Mouse (Mus musculus): Measurements from ENCODE around the gene Pkn3. TPM values are rescaled to one million over a fixed set of nuclear protein-coding genes. Genes with fewer than 3 reads are reported as not detected.
"Not testable (repeated sequence)": the region's sequence is repeated elsewhere in the genome, so short reads cannot be mapped to it uniquely, and the experiment has no call there.

Gene Pkn3
- total RNA-seq, 2 experiments from 2014 or later = 1.1 to 2.9 TPM

DNA sequence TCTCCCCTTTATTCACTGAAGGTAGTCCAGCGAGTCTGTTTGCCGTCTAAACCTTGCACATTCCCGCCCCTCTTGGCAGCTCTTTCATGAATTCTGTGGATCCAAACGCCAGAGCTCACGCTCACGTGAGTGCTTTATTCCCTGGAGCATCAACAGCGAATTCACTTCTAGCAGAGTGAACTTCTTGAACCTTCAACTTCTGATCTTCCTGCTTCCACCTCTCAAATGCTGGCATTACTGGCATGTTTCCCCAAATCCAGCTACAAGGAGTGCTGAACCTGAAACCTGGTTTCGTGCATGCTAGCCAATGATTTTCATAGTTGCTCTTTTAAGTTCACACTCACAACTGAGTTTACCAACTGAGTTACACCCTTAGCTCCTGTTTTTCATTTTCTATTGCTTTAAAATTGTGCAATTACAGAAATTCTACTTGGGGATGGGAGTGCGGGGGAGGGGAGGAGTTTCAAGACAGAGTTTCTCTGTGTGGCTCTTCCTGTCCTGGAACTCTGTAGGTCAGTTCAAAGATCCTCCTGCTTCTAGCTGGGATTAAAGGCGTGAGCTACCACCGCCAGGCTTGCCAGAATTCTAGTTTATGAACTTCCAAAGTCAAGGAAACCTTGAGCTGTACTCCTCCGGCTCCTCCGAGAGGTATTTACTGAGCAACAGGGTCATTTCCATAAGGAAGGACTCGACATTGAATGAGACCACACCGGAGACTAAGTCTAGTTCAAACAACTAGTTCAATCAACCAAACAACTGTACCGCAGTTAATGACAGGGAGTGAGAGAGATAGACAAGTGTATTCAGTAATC lies 55.5 kb downstream of the Pkn3 start:
- intact Hi-C loops (cut with DNase I) = no loop called here
- DNase-seq (ENCODE audit: low spot score in 2 of 2) = no peak

GRCm38 (mm10) chr2:30133613-30134377 lies 56.3 kb downstream of the Pkn3 start, which contains the start of gene Tbc1d13:
Gene Tbc1d13, plus strand, starts transcription at chr2:30133746.
- intact Hi-C loops (cut with DNase I) = no loop called here
- peak; percentile 98 to 99 for DNase-seq (ENCODE audit: low spot score in 2 of 2)

GRCm38 (mm10) chr2:30134378-30134711 lies 56.9 kb downstream of the Pkn3 start:
- intact Hi-C loops (cut with DNase I) = no loop called here
- no peak for DNase-seq (ENCODE audit: low spot score in 2 of 2)

GRCm38 (mm10) chr2:30134928-30135620 lies 57.6 kb downstream of the Pkn3 start:
- intact Hi-C loops (cut with DNase I) = no loop called here
- DNase-seq (ENCODE audit: low spot score in 2 of 2) = no peak

DNA sequence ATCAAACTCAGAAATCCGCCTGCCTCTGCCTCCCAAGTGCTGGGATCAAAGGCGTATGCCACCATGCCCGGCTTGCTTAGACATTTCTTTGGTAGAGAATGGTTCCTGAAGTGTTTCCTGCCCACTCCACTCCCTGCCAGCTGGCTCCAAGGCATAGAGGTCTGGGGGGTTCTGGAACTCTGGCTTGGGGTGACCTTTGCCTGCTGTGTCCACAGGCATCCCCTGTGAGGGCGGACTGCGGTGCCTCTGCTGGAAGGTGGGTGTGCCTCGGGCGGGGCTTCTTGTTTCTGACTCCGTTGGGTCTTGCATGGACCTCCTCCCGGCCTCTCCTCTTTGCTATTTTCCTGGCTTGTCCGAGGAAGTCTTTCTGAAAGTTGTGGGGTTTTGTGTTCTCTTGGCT lies 59.0 kb downstream of the Pkn3 start:
- no peak for DNase-seq (ENCODE audit: low spot score in 2 of 2)
- intact Hi-C loops (cut with DNase I) = no loop called here

GRCm38 (mm10) chr2:30140021-30140420 lies 62.5 kb downstream of the Pkn3 start:
- DNase-seq (ENCODE audit: low spot score in 2 of 2); intact Hi-C loops (cut with DNase I): not testable (repeated sequence)

Other genes with a start within 250 kb of the Pkn3 start
- 1 to 10 TPM; 5.8 to 10.0 TPM for gene Cercam, start 208.5 kb upstream of the Pkn3 start, total RNA-seq (2021)
- gene Odf2, start 188.5 kb upstream of the Pkn3 start, total RNA-seq (2021) = 100 to 1,000 TPM in 1 of 2 experiments, 10 to 100 TPM in 1; 71.9 to 116 TPM
- 10 to 100 TPM; 42.7 to 49.0 TPM for gene Gle1, start 142.3 kb upstream of the Pkn3 start, total RNA-seq (2021)
- 100 to 1,000 TPM; 880 to 891 TPM for gene Sptan1, start 112.1 kb upstream of the Pkn3 start, total RNA-seq (2021)
- gene Wdr34, start 28.8 kb upstream of the Pkn3 start, total RNA-seq (2021) = 10 to 100 TPM; 38.6 to 40.8 TPM
- gene Set, start 20.3 kb upstream of the Pkn3 start, total RNA-seq (2021) = 100 to 1,000 TPM; 180 to 185 TPM
- gene Zdhhc12, start 16.0 kb downstream of the Pkn3 start, total RNA-seq (2021) = 1 to 10 TPM; 7.2 to 8.6 TPM
- 100 to 1,000 TPM; 154 to 161 TPM for gene Zer1, start 46.9 kb downstream of the Pkn3 start, total RNA-seq (2021)
- 10 to 100 TPM; 48.0 to 63.9 TPM for gene Tbc1d13, start 56.1 kb downstream of the Pkn3 start, total RNA-seq (2021)
- 10 to 100 TPM; 19.3 to 25.0 TPM for gene Endog, start 93.8 kb downstream of the Pkn3 start, total RNA-seq (2021)
- 10 to 100 TPM; 36.8 to 37.4 TPM for gene Spout1, start 100.8 kb downstream of the Pkn3 start, total RNA-seq (2021)
- 10 to 100 TPM; 14.2 to 15.4 TPM for gene Kyat1, start 128.2 kb downstream of the Pkn3 start, total RNA-seq (2021)
- 10 to 100 TPM; 59.6 to 62.3 TPM for gene Lrrc8a, start 160.0 kb downstream of the Pkn3 start, total RNA-seq (2021)
- gene Gm28035, start 162.9 kb downstream of the Pkn3 start, total RNA-seq (2021) = 10 to 100 TPM in 1 of 2 experiments, 1 to 10 TPM in 1; 7.8 to 13.6 TPM
- gene Phyhd1, start 188.5 kb downstream of the Pkn3 start, total RNA-seq (2021) = 10 to 100 TPM; 13.8 to 26.5 TPM
- not detected for gene Gm28038, start 203.4 kb downstream of the Pkn3 start, total RNA-seq (2021)
- gene Dolk, start 208.7 kb downstream of the Pkn3 start, total RNA-seq (2021) = 10 to 100 TPM; 22.3 to 28.8 TPM
- gene Nup188, start 208.7 kb downstream of the Pkn3 start, total RNA-seq (2021) = 10 to 100 TPM; 17.7 to 26.0 TPM